Mouse (Mus musculus) heart, embryonic 11.5 days (tissue): ENCODE measurements at regions not wholly inside any gene's neighbourhood (a gene's known extent, or its start where the extent isn't known, plus 50 kb on each side); places are given as distances from the start of the nearest gene placed in this dataset.

ENCODE experiments used
- ATAC-seq: fragments of 200-750 bp; cut with Nextera tagmentation; replicated peaks from 2 replicates; pipeline ENCODE4 v1.8.0; 2017; ENCODE audit warnings: moderate library complexity; ENCODE audit not compliant: insufficient number of reproducible peaks, low FRiP score, low TSS enrichment
- H3K27ac ChIP-seq: fragments of 300-500 bp; sonication (generic); 2 replicates; pipeline ENCODE4 v1.5.1; 2014; ENCODE audit warnings: mild to moderate bottlenecking, low read depth, low read length
- H3K27me3 ChIP-seq: fragments of 300-500 bp; sonication (generic); 2 replicates; pipeline ENCODE4 v1.6.1; 2014; ENCODE audit warnings: mild to moderate bottlenecking, low read length, mixed read lengths; ENCODE audit not compliant: control insufficient read depth, insufficient read depth
- H3K36me3 ChIP-seq: fragments of 300-500 bp; sonication (generic); 2 replicates; pipeline ENCODE4 v1.6.1; 2014; ENCODE audit warnings: mild to moderate bottlenecking, low read length, moderate library complexity, mixed read lengths; ENCODE audit not compliant: control insufficient read depth, insufficient read depth
- H3K4me1 ChIP-seq: fragments of 300-500 bp; sonication (generic); 2 replicates; pipeline ENCODE4 v1.6.1; 2014; ENCODE audit warnings: low read length; ENCODE audit not compliant: control insufficient read depth, insufficient read depth
- H3K4me2 ChIP-seq: fragments of 300-500 bp; sonication (generic); 2 replicates; pipeline ENCODE4 v1.6.1; 2014; ENCODE audit warnings: mild to moderate bottlenecking, moderate library complexity
- H3K4me3 ChIP-seq: fragments of 300-500 bp; sonication (generic); 2 replicates; pipeline ENCODE4 v1.5.1; 2014; ENCODE audit warnings: low read depth, low read length
- H3K9ac ChIP-seq: fragments of 300-500 bp; sonication (generic); 2 replicates; pipeline ENCODE4 v1.6.1; 2014; ENCODE audit warnings: mild to moderate bottlenecking, low read depth, low read length, moderate library complexity
- H3K9me3 ChIP-seq: fragments of 300-500 bp; sonication (generic); replicated peaks from 2 replicates; pipeline ENCODE4 v1.6.1; 2016; ENCODE audit warnings: low read length; ENCODE audit not compliant: control insufficient read depth
- WGBS: fragments of 180-500 bp; shearing (Covaris S2); extraction: QIAGEN DNeasy Blood & Tissue Kit; methylation state at CpG from one replicate; pipeline ENCODE4 v1.1.7; 2014; ENCODE audit not compliant: insufficient replicate concordance; 5-methylcytosine and 5-hydroxymethylcytosine counted together

GRCm38 (mm10) chr1:177616335-177617239 is 113.0 kb upstream of the 1700016C15Rik start:
- Histone ChIP-seq H3K4me3 (no peak overlapping the region), H3K36me3 (no peaks in the 10 kb centered on the region), H3K4me2 (no peak overlapping the region), H3K9me3 (no peaks in the 10 kb centered on the region), H3K27me3 (no peaks in the 10 kb centered on the region), H3K4me1 (peaks cover 3% of the 10 kb centered on the region; the same call in 1 of the 2 replicates), H3K27ac (no peak overlapping the region), H3K9ac (no peak overlapping the region)
- WGBS = 66% methylated on average over 24 of the region's 24 CpGs
- ATAC-seq = no peak; the same call in 1 of the 2 replicates

- Histone ChIP-seq H3K36me3 (no peaks in the 10 kb centered on the region), H3K4me1 (peaks cover 11% of the 10 kb centered on the region), H3K4me3 (no peak overlapping the region), H3K27me3 (no peaks in the 10 kb centered on the region), H3K27ac (no peak overlapping the region), H3K9ac (no peak overlapping the region), H3K4me2 (no peak overlapping the region), H3K9me3 (no peaks in the 10 kb centered on the region)
- ATAC-seq = no peak; the same call in 1 of the 2 replicates
- 82% methylated on average over 15 of the region's 15 CpGs for WGBS
These were observed 109.0 kb upstream of the 1700016C15Rik start for GRCm38 (mm10) chr1:177620501-177621099.

GRCm38 (mm10) chr1:177621854-177622590 is 107.6 kb upstream of the 1700016C15Rik start:
- H3K27me3 ChIP-seq = no peaks in the 10 kb centered on the region
- ATAC-seq = no peak
- no peaks in the 10 kb centered on the region for H3K9me3 ChIP-seq
- H3K27ac ChIP-seq = no peak overlapping the region
- WGBS = 83% methylated on average over 17 of the region's 17 CpGs
- no peak overlapping the region for H3K9ac ChIP-seq
- no peak overlapping the region for H3K4me3 ChIP-seq
- H3K36me3 ChIP-seq = no peaks in the 10 kb centered on the region
- peaks cover 11% of the 10 kb centered on the region for H3K4me1 ChIP-seq
- no peak overlapping the region for H3K4me2 ChIP-seq

- H3K4me2 ChIP-seq = no peak overlapping the region
- no peak overlapping the region for H3K4me3 ChIP-seq
- peaks cover 11% of the 10 kb centered on the region for H3K4me1 ChIP-seq
- no peak overlapping the region for H3K9ac ChIP-seq
- 21% methylated on average over 6 of the region's 6 CpGs for WGBS
- no peaks in the 10 kb centered on the region for H3K36me3 ChIP-seq
- ATAC-seq = peak; percentile 80
- H3K9me3 ChIP-seq = no peaks in the 10 kb centered on the region
- H3K27me3 ChIP-seq = no peaks in the 10 kb centered on the region
- H3K27ac ChIP-seq = peak overlapping the region; percentile 10; the same call in 1 of the 2 replicates
These were observed 106.3 kb upstream of the 1700016C15Rik start for GRCm38 (mm10) chr1:177623304-177623726.

- Histone ChIP-seq H3K9me3 (no peaks in the 10 kb centered on the region), H3K4me1 (peaks cover 11% of the 10 kb centered on the region), H3K27me3 (no peaks in the 10 kb centered on the region), H3K36me3 (no peaks in the 10 kb centered on the region), H3K9ac (no peak overlapping the region), H3K27ac (peak overlapping the region; percentile 10; the same call in 1 of the 2 replicates), H3K4me3 (no peak overlapping the region), H3K4me2 (no peak overlapping the region)
- 64% methylated on average over 6 of the region's 6 CpGs for WGBS
- no peak for ATAC-seq
These were observed 105.9 kb upstream of the 1700016C15Rik start for GRCm38 (mm10) chr1:177623735-177624134.

- 89% methylated on average over 4 of the region's 4 CpGs for WGBS
- ATAC-seq = no peak
These were observed 101.8 kb upstream of the 1700016C15Rik start for GRCm38 (mm10) chr1:177627814-177628213.

GRCm38 (mm10) chr1:177633966-177634602 is 95.5 kb upstream of the 1700016C15Rik start:
- Histone ChIP-seq H3K4me3 (no peak overlapping the region), H3K27ac (no peak overlapping the region), H3K9me3 (no peaks in the 10 kb centered on the region), H3K27me3 (no peaks in the 10 kb centered on the region), H3K36me3 (no peaks in the 10 kb centered on the region), H3K4me1 (no peaks in the 10 kb centered on the region), H3K4me2 (no peak overlapping the region), H3K9ac (no peak overlapping the region)
- ATAC-seq = no peak
- WGBS = 85% methylated on average over 9 of the region's 9 CpGs

More at GRCm38 (mm10) chr1:177627814-177628213, 101.8 kb upstream of the 1700016C15Rik start:
- Histone ChIP-seq H3K4me1 (peaks cover 10% of the 10 kb centered on the region), H3K9ac (no peak overlapping the region), H3K9me3 (no peaks in the 10 kb centered on the region), H3K27me3 (no peaks in the 10 kb centered on the region), H3K36me3 (no peaks in the 10 kb centered on the region), H3K4me2 (no peak overlapping the region), H3K4me3 (no peak overlapping the region), H3K27ac (no peak overlapping the region)

- 76% methylated on average over 9 of the region's 9 CpGs for WGBS
- H3K9me3 ChIP-seq = no peaks in the 10 kb centered on the region
- no peaks in the 10 kb centered on the region for H3K36me3 ChIP-seq
- no peak for ATAC-seq
- H3K4me2 ChIP-seq = no peak overlapping the region
- H3K4me3 ChIP-seq = no peak overlapping the region
- no peak overlapping the region for H3K9ac ChIP-seq
- no peak overlapping the region for H3K27ac ChIP-seq
- H3K4me1 ChIP-seq = no peaks in the 10 kb centered on the region
- no peaks in the 10 kb centered on the region for H3K27me3 ChIP-seq
These were observed 92.6 kb upstream of the 1700016C15Rik start for GRCm38 (mm10) chr1:177637061-177637460.
